Mouse (Mus musculus): Measurements from ENCODE around the gene Uqcr11.

Uqcr11 gene

GRCm38 (mm10) chr10:80431570-80432386 lies 25.1 kb upstream of the Uqcr11 start:
- DNase-seq (ENCODE audit: low spot score): no peak

- DNase-seq (ENCODE audit: low spot score): no peak
Observed at GRCm38 (mm10) chr10:80430375-80430980, 23.8 kb upstream of the Uqcr11 start.

- no peak for DNase-seq (ENCODE audit: low spot score)
Observed at GRCm38 (mm10) chr10:80429800-80430199, 23.2 kb upstream of the Uqcr11 start.

- DNase-seq (ENCODE audit: low spot score): no peak
Observed at GRCm38 (mm10) chr10:80425041-80425440, 18.4 kb upstream of the Uqcr11 start.

DNA sequence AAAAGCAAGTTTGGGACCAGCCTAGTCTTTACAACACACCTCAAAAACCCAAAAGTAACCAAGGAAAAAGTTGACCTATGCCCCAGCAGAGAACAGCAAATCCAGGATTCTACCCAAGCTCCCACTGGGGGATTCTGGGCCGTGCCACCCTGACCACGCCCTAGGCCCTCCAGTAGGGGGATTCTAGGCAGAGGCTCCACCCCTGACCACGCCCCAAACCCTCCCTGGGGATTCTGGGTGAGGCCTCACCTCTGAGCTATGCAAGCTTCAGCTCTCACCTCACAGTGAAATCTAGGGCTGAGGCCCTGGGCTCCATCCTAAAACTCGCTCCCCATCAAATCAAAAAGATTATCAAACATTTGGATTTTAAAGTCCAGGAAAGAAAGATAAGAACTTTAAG lies 16.9 kb upstream of the Uqcr11 start:
- DNase-seq (ENCODE audit: low spot score): no peak

DNA sequence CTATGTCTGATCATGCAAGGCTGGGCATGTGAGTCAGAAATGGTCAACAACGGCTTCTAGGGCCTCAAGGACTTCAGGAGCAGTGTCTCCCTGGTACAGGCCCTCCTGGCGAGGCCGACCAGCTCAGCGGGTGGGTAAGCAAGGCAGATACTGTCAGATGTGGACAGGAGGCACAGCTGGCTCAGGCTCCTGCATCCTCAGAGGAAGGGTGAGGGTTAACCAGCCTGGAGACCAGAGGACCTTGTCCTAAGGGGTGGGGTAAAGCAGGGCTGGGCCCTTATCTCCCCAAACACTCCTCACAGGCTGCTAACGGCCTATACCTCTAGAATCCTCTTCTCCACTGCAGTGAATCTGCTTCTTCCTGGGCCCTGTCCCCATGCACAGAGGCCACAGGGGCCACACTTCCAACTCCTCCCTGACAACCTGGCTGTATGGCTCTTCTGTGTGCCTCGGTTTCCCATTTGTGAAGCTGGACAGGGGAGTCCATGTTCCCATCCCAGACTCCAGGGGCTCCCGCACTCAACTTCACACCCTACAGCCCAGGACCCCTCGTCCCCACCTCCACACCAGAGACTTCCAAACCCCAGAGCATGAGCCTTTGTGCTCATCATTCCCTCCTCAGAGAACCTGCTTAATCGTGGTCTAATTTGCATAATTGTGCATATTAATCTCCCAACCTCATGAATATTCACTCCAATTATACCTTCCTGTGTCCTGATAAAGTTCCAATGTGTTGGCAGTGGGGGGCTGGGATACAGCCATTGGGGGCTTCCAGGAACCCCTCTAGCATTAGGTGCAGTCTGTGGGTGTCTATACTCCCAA lies 15.2 kb upstream of the Uqcr11 start:
- no peak for DNase-seq (ENCODE audit: low spot score)

GRCm38 (mm10) chr10:80421208-80421607 lies 14.6 kb upstream of the Uqcr11 start:
- DNase-seq (ENCODE audit: low spot score): no peak

- DNase-seq (ENCODE audit: low spot score): no peak
Observed at GRCm38 (mm10) chr10:80420729-80421128, 14.1 kb upstream of the Uqcr11 start.

- peak; percentile 41 for DNase-seq (ENCODE audit: low spot score)
Observed at GRCm38 (mm10) chr10:80419419-80419818, 12.8 kb upstream of the Uqcr11 start.

GRCm38 (mm10) chr10:80418311-80418710 lies 11.7 kb upstream of the Uqcr11 start:
- DNase-seq (ENCODE audit: low spot score): peak; percentile 91

- peak; percentile 28 for DNase-seq (ENCODE audit: low spot score)
Observed at GRCm38 (mm10) chr10:80417841-80418240, 11.2 kb upstream of the Uqcr11 start.

- no peak for DNase-seq (ENCODE audit: low spot score)
Observed at GRCm38 (mm10) chr10:80417371-80417770, 10.7 kb upstream of the Uqcr11 start.

DNA sequence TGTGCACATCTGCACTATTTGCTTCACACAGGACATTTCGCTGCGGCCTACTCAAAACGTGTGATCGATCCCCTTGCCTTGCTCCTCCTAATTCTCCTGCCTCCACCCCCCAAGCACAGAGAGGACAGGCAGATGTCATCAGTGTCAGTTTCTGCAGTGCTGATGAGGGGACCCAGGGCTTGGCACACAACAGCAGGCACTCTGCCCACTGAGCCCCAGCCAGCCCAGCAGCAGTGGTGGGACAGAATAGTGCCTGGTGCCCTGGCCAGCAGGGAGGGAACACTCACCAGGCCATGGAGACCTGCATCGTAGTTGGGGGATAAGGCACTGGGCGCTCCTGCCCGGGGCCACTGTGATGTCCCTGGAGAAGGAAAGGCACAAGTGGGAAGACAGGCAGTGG lies 8.9 kb upstream of the Uqcr11 start:
- no peak for DNase-seq (ENCODE audit: low spot score)

DNA sequence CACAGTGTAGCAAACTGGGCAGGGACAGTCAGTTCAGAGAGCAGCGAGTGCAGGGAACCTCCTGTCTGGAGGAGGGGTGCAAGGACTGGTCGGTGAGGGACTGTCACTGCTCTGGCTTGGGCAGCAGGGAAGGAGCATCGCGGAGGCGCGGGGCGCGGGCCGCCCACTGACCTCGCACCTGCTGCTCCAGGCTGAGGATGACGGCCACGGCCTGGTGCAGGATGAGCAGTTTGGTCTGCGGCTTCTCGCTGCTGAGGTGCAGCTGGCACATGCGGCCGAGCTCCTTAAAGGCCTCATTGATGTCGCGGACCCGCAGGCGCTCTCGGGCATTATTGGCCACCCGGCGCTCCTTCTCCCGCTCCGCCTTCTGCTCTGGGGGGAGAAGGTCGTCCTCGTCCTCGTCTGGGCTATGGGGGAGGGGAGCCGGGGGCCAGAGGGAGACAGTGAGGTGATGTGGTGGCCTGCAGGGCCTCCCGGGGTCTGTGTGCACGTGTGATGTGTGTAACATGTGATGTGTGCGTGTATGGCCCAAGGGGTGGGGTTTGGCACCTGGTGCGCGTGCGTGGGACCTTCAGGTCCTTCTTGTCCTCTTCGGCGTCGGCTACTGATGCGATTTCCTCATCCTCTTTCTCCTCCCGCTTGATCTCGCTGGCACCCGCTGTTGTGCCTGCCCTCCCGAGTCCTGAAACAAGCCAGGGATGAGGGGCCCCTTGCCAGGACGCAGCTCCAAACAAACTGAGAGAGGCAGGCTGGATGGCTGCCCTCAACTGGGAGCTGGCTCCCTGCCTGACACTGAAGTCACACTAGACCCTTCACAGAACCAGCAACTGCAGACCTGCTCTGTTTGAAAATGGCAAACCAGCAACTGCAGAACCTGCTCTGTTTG lies 6.3 kb upstream of the Uqcr11 start:
- peak; percentile 85 for DNase-seq (ENCODE audit: low spot score)

- no peak for DNase-seq (ENCODE audit: low spot score)
Observed at GRCm38 (mm10) chr10:80407924-80408323, 1.3 kb upstream of the Uqcr11 start.

DNA sequence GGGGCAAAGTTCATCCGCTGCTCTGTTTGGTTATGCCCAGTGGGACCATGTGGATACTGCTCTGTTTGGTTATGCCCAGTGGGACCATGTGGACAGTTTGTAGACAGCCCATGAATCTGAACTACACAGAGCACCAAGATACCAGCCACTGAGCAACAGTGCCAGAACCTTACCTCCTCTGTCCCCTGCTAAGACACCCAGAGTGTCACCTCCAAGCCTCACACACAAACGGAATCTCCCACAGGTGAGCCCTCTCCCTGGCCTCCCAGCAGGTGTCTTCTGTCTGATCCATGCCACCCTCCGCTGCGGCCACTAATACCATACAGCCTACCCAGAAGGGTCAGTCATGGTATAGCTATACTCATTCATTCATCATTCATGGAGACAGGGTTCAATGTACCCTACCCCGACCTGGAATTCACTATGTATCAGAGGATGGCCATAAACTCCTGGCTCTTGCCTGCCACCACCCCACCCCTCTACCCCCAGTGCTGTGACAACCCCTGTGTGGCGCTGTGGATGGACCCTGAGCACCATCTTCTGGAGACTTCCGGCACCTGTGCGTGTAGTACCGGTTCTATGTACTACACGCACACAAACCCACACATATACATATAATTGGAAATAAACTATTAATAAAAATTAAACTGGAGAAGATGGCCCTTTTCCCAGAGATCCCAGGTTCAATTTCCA lies 1.0 kb downstream of the Uqcr11 start:
- DNase-seq (ENCODE audit: low spot score): peak; percentile 44

GRCm38 (mm10) chr10:80403044-80403692 lies 3.5 kb downstream of the Uqcr11 start:
- DNase-seq (ENCODE audit: low spot score): peak; percentile 68

- DNase-seq (ENCODE audit: low spot score): no peak
Observed at GRCm38 (mm10) chr10:80400704-80401161, 5.9 kb downstream of the Uqcr11 start.

GRCm38 (mm10) chr10:80399973-80400703 lies 6.5 kb downstream of the Uqcr11 start:
- DNase-seq (ENCODE audit: low spot score): no peak
